Mouse (Mus musculus) liver, embryonic 12.5 days (tissue): Measurements from ENCODE around the gene Bax. TPM values are rescaled to one million over a fixed set of nuclear protein-coding genes. Genes with fewer than 3 reads are reported as not detected.
A peak's percentile ranks its signal among the peaks of the same experiment; 100 is the strongest.

Experiments
- ATAC-seq: fragments of 200-750 bp; cut with Nextera tagmentation; 2 replicates; pipeline ENCODE4 v1.8.0; 2017; ENCODE audit warnings: moderate number of reproducible peaks, mild to moderate bottlenecking, moderate library complexity
- H3K27ac ChIP-seq: fragments of 300-500 bp; sonication (generic); 2 replicates; pipeline ENCODE4 v1.5.1; 2016; ENCODE audit warnings: mild to moderate bottlenecking
- H3K27me3 ChIP-seq: fragments of 300-500 bp; sonication (generic); replicated peaks from 2 replicates; pipeline ENCODE4 v1.6.1; 2016; ENCODE audit warnings: mild to moderate bottlenecking, moderate library complexity
- H3K36me3 ChIP-seq: fragments of 300-500 bp; sonication (generic); 2 replicates; pipeline ENCODE4 v1.6.1; 2016; ENCODE audit warnings: mild to moderate bottlenecking, moderate library complexity
- H3K4me1 ChIP-seq: fragments of 300-500 bp; sonication (generic); 2 replicates; pipeline ENCODE4 v1.6.1; 2016
- H3K4me2 ChIP-seq: fragments of 300-500 bp; sonication (generic); 2 replicates; pipeline ENCODE4 v1.6.1; 2016; ENCODE audit warnings: mild to moderate bottlenecking, moderate library complexity
- H3K4me3 ChIP-seq: fragments of 300-500 bp; sonication (generic); 2 replicates; pipeline ENCODE4 v1.5.1; 2016; ENCODE audit warnings: mild to moderate bottlenecking, moderate library complexity
- H3K9ac ChIP-seq: fragments of 300-500 bp; sonication (generic); 2 replicates; pipeline ENCODE4 v1.6.1; 2016; ENCODE audit warnings: mild to moderate bottlenecking, moderate library complexity
- H3K9me3 ChIP-seq: fragments of 300-500 bp; sonication (generic); replicated peaks from 2 replicates; pipeline ENCODE4 v1.6.1; 2016; ENCODE audit warnings: mild to moderate bottlenecking, moderate library complexity
- WGBS: fragments of 180-500 bp; shearing (Covaris S2); methylation state at CpG from one replicate; pipeline ENCODE4 v1.1.7; 2016; ENCODE audit not compliant: insufficient replicate concordance; 5-methylcytosine and 5-hydroxymethylcytosine counted together
- polyA plus RNA-seq: library from polyadenylated mRNA; unstranded; fragments of >200 nt; fragmentation: Nextera tagmentation; extraction: Ambion mirVana; gene quantifications from 2 replicates; pipeline ENCODE4 v1.2.1, GENCODE M21; 2016

The Bax gene
- polyA plus RNA-seq: 147 and 155 TPM in 2 replicates

DNA sequence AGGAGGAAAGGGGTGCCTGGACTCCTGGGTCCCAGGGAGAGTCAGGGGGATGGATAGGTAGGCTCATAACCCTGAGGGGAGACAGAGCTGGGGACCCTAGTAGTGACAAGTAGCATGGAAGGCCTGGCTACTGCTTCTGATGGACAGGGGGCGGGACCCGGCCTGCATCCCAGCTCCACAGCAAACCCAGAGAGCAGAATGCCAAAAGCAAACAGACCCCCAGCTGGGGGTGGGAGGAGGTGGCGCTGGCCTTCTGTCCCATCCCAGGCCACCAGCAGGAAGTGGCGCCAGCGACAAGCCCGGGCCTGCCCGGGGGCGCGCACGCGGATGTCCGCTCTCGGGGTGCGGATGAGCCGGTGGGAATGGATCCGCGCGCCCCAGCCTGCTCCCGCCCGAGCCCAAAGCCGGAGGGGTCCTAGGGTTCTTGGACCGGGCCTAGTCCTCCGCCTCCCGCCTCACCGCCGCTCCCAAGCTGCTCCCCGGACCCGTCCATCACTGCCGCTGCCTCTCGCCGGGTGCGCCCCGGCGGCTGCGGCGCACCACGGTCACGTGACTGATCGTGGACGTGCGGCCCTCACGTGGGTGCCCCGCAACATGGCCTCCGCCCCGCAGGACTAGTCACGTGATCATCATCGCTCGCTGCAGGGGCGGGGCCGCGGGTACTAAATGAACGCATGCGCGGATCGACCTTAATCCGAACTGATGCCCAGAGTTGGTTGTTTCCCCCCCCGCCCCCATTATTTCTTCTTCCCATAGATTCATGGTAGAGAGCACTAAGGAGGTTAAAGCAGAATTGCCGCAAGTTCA is at the start of gene Bax:
TSS of gene Bax (minus strand) at position 616 of the 807 bp plus-strand sequence.
- Histone ChIP-seq H3K4me2 (peak within 1 kb of the TSS; percentile 93), H3K27ac (peak within 1 kb of the TSS; percentile 75), H3K36me3 (peaks cover 40% of the 10 kb centered on the region), H3K4me3 (peak within 1 kb of the TSS; percentile 81), H3K9ac (peak within 1 kb of the TSS; percentile 90), H3K27me3 (no peaks in the 10 kb centered on the region), H3K4me1 (peaks cover 51% of the 10 kb centered on the region), H3K9me3 (no peaks in the 10 kb centered on the region)
- WGBS: under 1% methylated on average over 50 of the region's 58 CpGs
- ATAC-seq: peak; percentile 76

DNA sequence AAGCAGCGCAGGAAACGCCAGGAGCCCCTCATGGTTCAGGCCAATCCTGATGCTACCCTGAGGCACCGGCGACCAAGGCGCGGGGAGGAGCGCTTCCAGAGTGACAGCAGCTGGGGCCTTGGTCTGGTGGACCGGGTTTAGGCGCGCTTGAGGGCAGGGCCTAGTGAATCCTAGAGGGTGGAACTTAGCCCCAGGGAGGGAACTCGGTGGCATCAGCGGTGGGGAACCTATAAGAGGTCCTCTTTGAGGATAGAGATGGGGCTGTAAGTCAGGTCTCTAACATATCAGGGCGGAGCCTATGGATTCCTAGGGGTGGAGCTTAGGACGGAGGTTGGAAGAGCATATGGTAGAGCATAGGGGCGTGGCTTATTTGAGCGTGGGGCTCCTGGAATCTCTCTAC is 48.7 kb upstream of the Bax start:
- Histone ChIP-seq H3K27ac (peak overlapping the region; percentile 82), H3K9ac (peak overlapping the region; percentile 65), H3K4me3 (peak overlapping the region; percentile 30), H3K36me3 (no peaks in the 10 kb centered on the region), H3K4me2 (peak overlapping the region; percentile 66), H3K27me3 (no peaks in the 10 kb centered on the region), H3K9me3 (no peaks in the 10 kb centered on the region), H3K4me1 (peaks cover 63% of the 10 kb centered on the region)
- ATAC-seq: peak; percentile 85
- 10% methylated on average over 16 of the region's 16 CpGs for WGBS

DNA sequence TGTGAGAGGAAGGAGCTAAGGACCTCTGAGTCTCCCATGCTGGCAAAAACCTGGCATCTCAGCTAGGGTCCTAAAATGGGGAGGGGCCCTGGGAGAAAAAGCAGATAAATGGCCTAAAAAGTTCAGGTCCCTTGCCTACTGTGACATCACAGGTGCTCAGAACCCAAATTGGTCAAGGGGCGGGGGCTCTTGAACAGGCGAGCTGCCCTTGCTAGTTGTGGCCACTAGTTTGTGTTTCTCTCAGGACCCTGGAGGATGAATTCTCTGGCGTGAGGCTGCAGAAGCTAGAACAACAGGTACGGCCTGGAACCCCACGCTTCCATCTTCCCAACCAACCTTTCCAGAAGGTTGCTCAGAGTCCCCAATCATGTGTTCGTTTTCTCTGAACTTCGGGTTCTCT is 47.7 kb upstream of the Bax start:
- Histone ChIP-seq H3K27ac (peak overlapping the region; percentile 82), H3K9ac (no peak overlapping the region), H3K36me3 (no peaks in the 10 kb centered on the region), H3K4me2 (peak overlapping the region; percentile 66), H3K4me3 (no peak overlapping the region), H3K27me3 (no peaks in the 10 kb centered on the region), H3K9me3 (no peaks in the 10 kb centered on the region), H3K4me1 (peaks cover 57% of the 10 kb centered on the region)
- ATAC-seq: no peak
- 84% methylated on average over 7 of the region's 7 CpGs for WGBS

DNA sequence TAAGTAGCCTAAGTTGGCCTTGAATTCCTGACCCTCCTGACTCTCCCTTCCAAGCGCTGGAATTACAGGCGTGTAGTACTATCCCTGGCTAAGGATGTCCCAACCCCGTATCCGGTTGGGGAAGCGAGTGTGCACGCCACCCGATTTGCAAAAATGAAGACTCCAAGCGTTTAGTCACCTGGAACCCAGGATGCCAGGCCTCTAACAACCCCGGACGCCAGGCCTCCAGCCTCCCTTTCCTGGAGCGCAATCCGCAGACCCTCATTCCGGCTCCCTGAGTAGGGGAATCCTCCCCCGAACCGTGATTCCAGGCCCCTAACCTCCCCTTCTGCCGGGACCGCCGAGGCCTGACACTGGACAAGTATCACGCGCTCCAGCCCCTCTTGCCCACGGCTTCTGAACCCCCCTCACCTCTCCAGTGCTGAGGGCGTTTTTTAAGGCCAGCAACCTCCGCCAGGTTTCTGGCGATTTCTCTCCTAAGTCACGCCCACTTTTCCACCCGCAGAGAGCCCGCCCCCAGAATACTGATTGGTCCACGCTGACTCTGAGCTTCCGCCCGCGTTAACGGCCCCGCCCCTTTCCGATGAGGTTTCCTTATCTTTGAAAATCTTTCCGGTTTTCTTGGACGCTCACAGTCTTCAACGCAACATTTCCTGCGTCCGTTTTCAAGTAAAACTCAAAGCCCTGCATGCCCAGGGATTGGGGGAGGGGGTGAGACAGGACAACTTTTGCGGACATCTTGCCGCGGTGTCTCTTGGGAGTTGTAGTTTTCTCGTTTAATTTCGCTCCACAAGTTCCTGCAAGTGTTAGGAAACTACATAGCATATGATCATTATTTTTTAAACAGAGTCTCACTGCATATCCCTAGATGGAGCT is 43.5 kb upstream of the Bax start, which contains the start of gene Nucb1:
TSS of gene Nucb1 (minus strand) at position 495 of the 876 bp plus-strand sequence.
- Histone ChIP-seq H3K4me3 (peak within 1 kb of the TSS; percentile 83), H3K27me3 (no peaks in the 10 kb centered on the region), H3K9ac (peak within 1 kb of the TSS; percentile 88), H3K36me3 (peaks cover 27% of the 10 kb centered on the region), H3K27ac (peak within 1 kb of the TSS; percentile 98), H3K4me2 (peak within 1 kb of the TSS; percentile 94), H3K4me1 (peaks cover 49% of the 10 kb centered on the region), H3K9me3 (no peaks in the 10 kb centered on the region)
- peak; percentile 72 for ATAC-seq
- WGBS: under 1% methylated on average over 44 of the region's 44 CpGs

DNA sequence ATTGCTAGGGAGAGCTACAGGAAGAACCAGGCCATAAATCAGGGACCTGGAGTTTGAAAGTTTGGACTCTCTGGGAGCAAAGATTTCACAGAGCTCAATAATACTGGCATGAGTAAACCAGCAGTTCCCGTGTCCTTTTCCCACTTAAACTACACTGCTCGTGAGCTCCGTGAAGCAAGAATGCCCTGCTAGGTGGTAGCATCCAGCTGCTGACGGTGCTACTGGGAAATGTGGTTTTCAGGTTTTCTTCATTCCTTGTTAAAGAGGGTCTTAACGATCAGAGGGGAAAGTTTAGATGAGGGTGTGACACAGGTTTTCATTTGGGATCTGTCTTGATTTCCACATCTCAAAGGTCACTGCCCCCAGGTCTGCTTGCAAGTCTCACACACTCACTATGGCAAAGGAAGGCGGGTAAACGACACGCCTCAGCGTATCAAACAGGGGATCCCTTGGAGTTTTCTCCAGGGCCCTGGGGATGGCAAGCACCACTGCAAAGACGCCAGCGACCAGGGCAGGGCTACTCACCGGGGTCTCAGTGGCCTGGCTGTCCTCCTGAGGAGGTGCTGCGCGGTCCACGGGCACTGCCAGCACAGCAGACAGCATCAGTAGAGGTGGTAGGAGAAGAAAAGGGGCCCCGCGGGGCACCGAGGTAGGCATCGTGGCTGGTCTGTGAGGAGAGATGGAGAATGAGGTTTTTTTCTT is 42.6 kb upstream of the Bax start:
- no peaks in the 10 kb centered on the region for H3K9me3 ChIP-seq
- no peaks in the 10 kb centered on the region for H3K27me3 ChIP-seq
- peak overlapping the region; percentile 88 for H3K9ac ChIP-seq
- peaks cover 45% of the 10 kb centered on the region for H3K4me1 ChIP-seq
- WGBS: 20% methylated on average over 19 of the region's 19 CpGs
- ATAC-seq: peak; percentile 48
- H3K4me3 ChIP-seq: peak overlapping the region; percentile 83
- peak overlapping the region; percentile 94 for H3K4me2 ChIP-seq
- H3K27ac ChIP-seq: peak overlapping the region; percentile 98
- peaks cover 36% of the 10 kb centered on the region for H3K36me3 ChIP-seq

- WGBS: 31% methylated on average over 6 of the region's 6 CpGs
- Histone ChIP-seq H3K4me3 (peak overlapping the region; percentile 83), H3K9me3 (no peaks in the 10 kb centered on the region), H3K36me3 (peaks cover 43% of the 10 kb centered on the region), H3K9ac (peak overlapping the region; percentile 88), H3K4me1 (peaks cover 38% of the 10 kb centered on the region), H3K4me2 (peak overlapping the region; percentile 94), H3K27me3 (no peaks in the 10 kb centered on the region), H3K27ac (peak overlapping the region; percentile 98)
- peak; percentile 81 for ATAC-seq
Measured at GRCm38 (mm10) chr7:45508561-45508960, 41.9 kb upstream of the Bax start.

GRCm38 (mm10) chr7:45507583-45507982 is 40.9 kb upstream of the Bax start:
- peak overlapping the region; percentile 83 for H3K4me3 ChIP-seq

GRCm38 (mm10) chr7:45498427-45498826 is 31.7 kb upstream of the Bax start:
- Histone ChIP-seq H3K27ac (no peak overlapping the region), H3K4me1 (peaks cover 9% of the 10 kb centered on the region), H3K9ac (no peak overlapping the region), H3K4me3 (no peak overlapping the region), H3K36me3 (peaks cover 100% of the 10 kb centered on the region), H3K9me3 (no peaks in the 10 kb centered on the region), H3K4me2 (no peak overlapping the region), H3K27me3 (no peaks in the 10 kb centered on the region)
- ATAC-seq: no peak
- WGBS: 95% methylated on average over 6 of the region's 6 CpGs

More at GRCm38 (mm10) chr7:45507583-45507982, 40.9 kb upstream of the Bax start:
- H3K4me1 ChIP-seq: peaks cover 38% of the 10 kb centered on the region
- peak overlapping the region; percentile 88 for H3K9ac ChIP-seq
- H3K36me3 ChIP-seq: peaks cover 53% of the 10 kb centered on the region
- ATAC-seq: no peak
- 87% methylated on average over 6 of the region's 6 CpGs for WGBS
- peak overlapping the region; percentile 94 for H3K4me2 ChIP-seq
- H3K27ac ChIP-seq: peak overlapping the region; percentile 98
- H3K27me3 ChIP-seq: no peaks in the 10 kb centered on the region
- H3K9me3 ChIP-seq: no peaks in the 10 kb centered on the region

- H3K4me3 ChIP-seq: no peak overlapping the region
- no peak overlapping the region for H3K9ac ChIP-seq
- no peak for ATAC-seq
- WGBS: 81% methylated on average over 9 of the region's 9 CpGs
- no peak overlapping the region for H3K27ac ChIP-seq
- H3K4me1 ChIP-seq: peaks cover 43% of the 10 kb centered on the region
- no peak overlapping the region for H3K4me2 ChIP-seq
- H3K27me3 ChIP-seq: no peaks in the 10 kb centered on the region
- peaks cover 77% of the 10 kb centered on the region for H3K36me3 ChIP-seq
- no peaks in the 10 kb centered on the region for H3K9me3 ChIP-seq
Measured at GRCm38 (mm10) chr7:45494548-45494947, 27.9 kb upstream of the Bax start.

GRCm38 (mm10) chr7:45492951-45493350 is 26.3 kb upstream of the Bax start:
- Histone ChIP-seq H3K9me3 (no peaks in the 10 kb centered on the region), H3K4me2 (no peak overlapping the region), H3K4me1 (peaks cover 59% of the 10 kb centered on the region), H3K27me3 (no peaks in the 10 kb centered on the region), H3K4me3 (no peak overlapping the region), H3K9ac (no peak overlapping the region), H3K36me3 (peaks cover 61% of the 10 kb centered on the region), H3K27ac (peak overlapping the region; percentile 17; the same call in 1 of the 2 replicates)
- 88% methylated on average over 5 of the region's 5 CpGs for WGBS
- ATAC-seq: no peak

- H3K27ac ChIP-seq: peak overlapping the region; percentile 74; the same call in 1 of the 2 replicates
- H3K4me1 ChIP-seq: peaks cover 65% of the 10 kb centered on the region
- no peak overlapping the region for H3K4me2 ChIP-seq
- H3K9me3 ChIP-seq: no peaks in the 10 kb centered on the region
- 91% methylated on average over 8 of the region's 8 CpGs for WGBS
- H3K36me3 ChIP-seq: peaks cover 55% of the 10 kb centered on the region
- no peaks in the 10 kb centered on the region for H3K27me3 ChIP-seq
- H3K9ac ChIP-seq: 0 out of 2 replicates have a peak overlapping the region, but pooled peaks have one; percentile 24
- H3K4me3 ChIP-seq: no peak overlapping the region
- no peak for ATAC-seq
Measured at GRCm38 (mm10) chr7:45492225-45492844, 25.6 kb upstream of the Bax start.
